Mouse (Mus musculus): Measurements from ENCODE around the gene Ubald1.

Gene Ubald1

GRCm38 (mm10) chr16:4875198-4876032, 4.7 kb downstream of the Ubald1 start:
- no peak for DNase-seq (ENCODE audit: extremely low spot score, low read depth, low spot score)

DNA sequence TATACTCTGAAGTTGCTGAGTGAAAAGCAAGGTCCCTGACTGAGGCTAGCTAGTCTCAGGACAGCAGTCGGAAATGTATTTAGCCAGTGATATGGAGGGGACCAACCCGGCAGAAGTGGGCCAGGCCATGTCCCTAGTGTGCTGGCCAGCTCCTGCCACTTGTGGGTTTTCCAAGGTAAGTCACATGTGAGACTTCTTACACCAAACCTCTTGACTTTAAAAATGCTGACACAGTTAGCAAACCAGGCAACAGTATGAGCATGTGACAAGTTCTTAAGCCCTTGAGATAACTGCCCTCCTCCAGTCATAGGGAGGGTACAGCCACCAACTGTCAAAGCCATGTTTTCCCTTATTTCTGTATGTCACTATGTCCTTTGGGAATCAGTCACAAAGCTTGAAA, 8.2 kb downstream of the Ubald1 start:
- no peak for DNase-seq (ENCODE audit: extremely low spot score, low read depth, low spot score)

DNA sequence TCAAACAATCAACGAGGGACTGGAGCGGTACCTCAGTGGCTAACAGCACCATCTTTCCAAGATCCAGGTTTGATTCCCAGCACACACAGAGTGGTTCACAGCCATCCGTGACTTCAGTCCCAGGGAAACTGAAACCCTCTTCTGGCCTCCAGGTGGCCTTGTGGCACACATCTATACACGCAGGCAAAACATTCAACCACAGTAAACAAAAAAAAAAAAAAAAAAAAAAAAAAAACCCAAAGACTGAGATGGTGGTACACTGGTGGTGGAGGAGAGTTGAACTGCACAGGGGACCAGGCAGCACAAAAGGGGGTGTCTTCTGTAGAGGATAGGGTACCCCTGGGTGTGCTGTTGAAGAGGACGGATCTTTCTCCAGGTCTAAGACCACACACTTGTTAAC, 9.6 kb downstream of the Ubald1 start:
- DNase-seq (ENCODE audit: extremely low spot score, low read depth, low spot score) = no peak

- DNase-seq (ENCODE audit: extremely low spot score, low read depth, low spot score) = no peak
Observed at GRCm38 (mm10) chr16:4866101-4866695, 13.9 kb downstream of the Ubald1 start.

DNA sequence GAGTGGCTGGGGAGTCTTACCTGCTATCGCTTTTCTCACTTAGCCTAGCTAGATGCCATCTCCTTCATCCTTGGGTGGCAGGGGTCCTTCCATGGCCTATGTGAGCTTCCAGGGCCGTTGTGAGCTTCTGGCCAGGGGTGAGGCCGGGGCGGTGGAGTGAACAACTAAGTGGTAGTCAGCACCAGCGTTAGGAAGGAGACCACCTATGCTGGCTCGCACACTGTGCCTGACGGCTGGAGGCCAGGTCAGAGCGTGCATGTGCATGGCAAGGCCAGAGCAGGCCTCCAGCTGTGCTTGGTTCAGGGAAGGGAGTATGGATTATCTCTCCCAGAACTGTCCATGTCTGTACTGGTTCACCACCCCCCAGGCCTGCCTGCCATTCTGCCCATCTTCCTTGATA, 16.4 kb downstream of the Ubald1 start:
- DNase-seq (ENCODE audit: extremely low spot score, low read depth, low spot score) = no peak

- DNase-seq (ENCODE audit: extremely low spot score, low read depth, low spot score) = no peak
Observed at GRCm38 (mm10) chr16:4862863-4863483, 17.1 kb downstream of the Ubald1 start.

DNA sequence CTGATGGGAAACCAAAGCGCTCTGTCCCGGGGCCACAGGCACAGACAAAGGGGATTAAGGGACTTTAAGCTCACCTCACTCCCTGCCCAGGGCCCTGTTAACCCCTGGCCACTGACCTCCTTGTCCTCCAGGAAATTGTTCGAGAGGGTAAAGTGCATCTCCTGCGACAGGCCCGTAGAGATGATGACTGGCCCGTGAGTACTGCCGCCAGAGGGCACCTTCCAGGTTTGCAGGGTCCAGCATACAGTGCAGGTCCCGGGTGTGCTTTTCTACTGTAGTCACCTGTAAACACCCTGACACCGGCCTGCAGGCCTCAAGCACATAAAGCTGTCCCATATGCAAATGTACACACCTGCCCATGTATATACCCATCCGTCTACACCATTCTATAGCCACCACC, 18.7 kb downstream of the Ubald1 start:
- no peak for DNase-seq (ENCODE audit: extremely low spot score, low read depth, low spot score)

- no peak for DNase-seq (ENCODE audit: extremely low spot score, low read depth, low spot score)
Observed at GRCm38 (mm10) chr16:4855046-4855650, 25.0 kb downstream of the Ubald1 start.

GRCm38 (mm10) chr16:4850938-4851628, 29.0 kb downstream of the Ubald1 start:
- DNase-seq (ENCODE audit: extremely low spot score, low read depth, low spot score) = no peak

GRCm38 (mm10) chr16:4850361-4850760, 29.8 kb downstream of the Ubald1 start:
- no peak for DNase-seq (ENCODE audit: extremely low spot score, low read depth, low spot score)

GRCm38 (mm10) chr16:4848090-4848489, 32.0 kb downstream of the Ubald1 start:
- DNase-seq (ENCODE audit: extremely low spot score, low read depth, low spot score) = no peak

DNA sequence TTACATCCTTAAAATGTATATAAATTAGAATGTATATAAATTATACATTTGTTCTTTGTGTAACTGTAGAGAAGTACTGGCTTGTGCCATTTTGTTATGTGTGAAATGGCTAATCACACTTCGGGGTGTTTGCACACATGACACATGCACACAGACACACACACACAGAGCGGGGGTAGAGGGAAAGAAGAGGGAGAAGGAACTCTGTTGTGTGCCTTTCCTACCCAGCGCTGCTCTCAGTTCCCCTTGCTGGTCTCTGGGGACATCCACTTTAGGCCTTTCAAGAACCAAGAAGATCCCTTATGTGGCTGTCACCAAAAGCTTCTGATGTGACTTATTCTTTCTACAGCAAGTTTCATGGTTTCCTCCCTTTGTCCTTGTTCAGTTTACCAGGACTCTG, 33.1 kb downstream of the Ubald1 start:
- DNase-seq (ENCODE audit: extremely low spot score, low read depth, low spot score) = no peak

DNA sequence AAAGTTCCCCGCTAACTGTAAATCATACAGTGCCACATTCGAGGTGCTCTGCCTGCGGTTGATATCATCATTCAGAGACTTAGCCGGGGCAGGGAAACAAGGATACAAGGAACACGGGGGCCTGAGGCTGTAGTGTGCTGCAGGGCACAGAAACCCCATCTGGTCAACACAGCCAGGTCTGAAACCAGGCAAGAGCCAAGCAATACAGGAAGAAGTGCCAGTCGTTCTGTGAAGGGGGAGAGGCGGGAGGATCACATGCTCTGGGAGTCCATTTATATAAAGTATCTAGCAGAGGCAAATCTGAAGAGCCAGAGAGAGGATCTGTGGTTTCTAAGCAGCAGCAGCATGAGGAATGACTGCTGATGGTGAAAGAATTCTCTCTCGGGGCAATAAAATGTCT, 39.9 kb downstream of the Ubald1 start:
- no peak for DNase-seq (ENCODE audit: extremely low spot score, low read depth, low spot score)

- no peak for DNase-seq (ENCODE audit: extremely low spot score, low read depth, low spot score)
Observed at GRCm38 (mm10) chr16:4839552-4839951, 40.6 kb downstream of the Ubald1 start.

DNA sequence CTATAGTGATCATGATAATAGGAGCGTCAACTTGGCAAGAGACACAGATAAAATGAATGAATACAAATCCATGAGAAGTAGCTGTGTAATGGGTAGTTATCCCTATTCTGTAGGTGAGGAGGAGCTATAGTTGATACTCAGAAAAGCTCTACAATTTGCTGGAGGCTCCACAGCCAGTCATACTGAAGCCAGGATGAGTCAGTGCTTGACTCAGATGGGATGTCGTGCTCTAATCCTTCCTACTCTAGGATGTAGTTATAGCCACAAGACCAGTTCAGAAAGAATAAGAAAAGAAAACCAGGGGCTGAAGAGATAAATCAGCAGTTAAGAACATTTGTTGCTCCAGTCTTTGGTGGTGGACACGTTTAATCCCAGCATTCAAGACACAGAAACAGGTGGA, 42.5 kb downstream of the Ubald1 start:
- DNase-seq (ENCODE audit: extremely low spot score, low read depth, low spot score) = no peak

DNA sequence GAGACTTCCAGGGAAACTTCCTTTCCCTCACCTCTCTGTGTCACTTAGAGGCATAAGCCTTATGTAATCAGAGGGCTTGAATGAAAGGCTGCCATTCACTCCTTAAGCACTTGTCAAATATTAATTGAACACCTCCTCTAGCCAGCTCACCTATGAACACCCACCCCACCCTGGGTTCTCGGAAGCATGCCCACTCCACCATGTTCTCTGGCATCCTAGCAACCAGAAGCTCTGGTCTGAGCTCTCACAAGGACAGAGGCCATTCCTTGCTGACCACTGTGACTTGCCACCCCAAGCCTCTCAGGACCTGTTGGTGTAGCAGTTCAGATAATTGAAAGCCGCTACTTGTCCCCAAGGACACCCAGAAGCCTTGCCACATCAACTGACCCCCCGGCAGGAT, 44.9 kb downstream of the Ubald1 start, which contains the start of gene 4930562C15Rik:
Gene 4930562C15Rik (plus strand): TSS at position 226 of the 400 bp plus-strand sequence.
- no peak for DNase-seq (ENCODE audit: extremely low spot score, low read depth, low spot score)

DNA sequence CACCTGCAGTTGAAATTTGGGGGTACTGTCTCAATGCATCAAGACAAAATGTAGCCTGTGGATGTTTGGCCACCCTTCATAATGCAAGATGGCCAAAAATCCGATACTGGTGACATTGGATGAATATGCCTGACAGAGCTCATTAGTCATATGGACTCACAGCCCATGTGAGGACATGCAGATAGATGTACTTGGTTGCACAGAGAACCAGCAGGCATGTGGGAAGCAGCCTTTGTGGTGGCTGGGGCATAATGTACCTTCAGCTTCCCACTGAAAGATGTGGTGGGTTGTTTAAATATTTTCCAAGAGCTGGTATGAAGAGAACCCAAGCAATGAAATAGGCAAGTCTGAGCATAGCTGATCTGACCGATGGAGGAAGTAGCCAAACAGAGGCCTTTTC, 46.3 kb downstream of the Ubald1 start:
- no peak for DNase-seq (ENCODE audit: extremely low spot score, low read depth, low spot score)

DNA sequence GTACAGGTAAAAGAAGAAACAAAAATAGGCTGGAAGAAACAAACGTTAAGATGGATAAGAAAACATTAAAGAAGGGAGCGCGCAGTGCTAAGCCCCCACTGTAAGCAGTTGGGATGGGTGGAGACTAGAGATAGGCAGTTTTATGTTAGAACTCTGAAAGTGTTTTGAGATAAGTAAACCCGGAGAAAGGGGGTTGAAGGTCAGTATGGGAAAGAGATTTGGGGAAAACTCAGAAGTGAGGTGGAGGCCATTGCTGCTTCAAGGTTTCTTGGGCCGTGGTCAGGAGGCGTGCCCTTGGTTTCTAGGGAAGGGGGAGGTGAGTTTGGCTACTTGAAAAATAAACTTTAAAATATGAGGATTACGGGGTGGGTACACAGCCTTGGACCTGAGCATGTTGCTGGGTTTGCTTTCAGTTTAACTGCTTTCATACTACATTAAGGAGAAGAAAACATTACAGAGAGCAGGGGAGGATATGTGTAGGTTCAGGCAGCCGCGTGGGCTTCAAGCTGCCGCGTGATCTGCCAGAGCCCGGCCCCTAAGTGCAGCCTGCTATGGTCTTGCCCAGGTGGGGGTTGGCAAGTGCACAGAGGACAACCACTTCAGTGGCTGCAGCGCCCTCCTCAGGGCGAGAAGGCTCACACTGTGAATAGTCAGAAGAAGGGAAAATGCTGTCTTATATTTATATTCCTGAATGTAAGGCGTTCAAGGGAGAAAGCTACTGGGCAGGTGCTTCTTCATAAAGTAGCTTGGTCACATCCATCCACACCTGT, 48.3 kb downstream of the Ubald1 start:
- no peak for DNase-seq (ENCODE audit: extremely low spot score, low read depth, low spot score)

GRCm38 (mm10) chr16:4829271-4829900, 50.7 kb downstream of the Ubald1 start:
- DNase-seq (ENCODE audit: extremely low spot score, low read depth, low spot score) = no peak

- no peak for DNase-seq (ENCODE audit: extremely low spot score, low read depth, low spot score)
Observed at GRCm38 (mm10) chr16:4827639-4828038, 52.5 kb downstream of the Ubald1 start.
